Mouse (Mus musculus) midbrain, embryonic 15.5 days (tissue): ENCODE results near the gene Lin9. TPM values are rescaled to one million over a fixed set of nuclear protein-coding genes. Genes with fewer than 3 reads are reported as not detected.

Experiments used
- ATAC-seq: fragments of 200-750 bp; cut with Nextera tagmentation; replicated peaks from 2 replicates; pipeline ENCODE4 v1.8.0; 2017; ENCODE audit warnings: moderate TSS enrichment
- H3K27ac ChIP-seq: fragments of 300-500 bp; sonication (generic); 2 replicates; pipeline ENCODE4 v1.5.1; 2015; ENCODE audit warnings: mild to moderate bottlenecking, inconsistent platforms
- H3K27me3 ChIP-seq: fragments of 300-500 bp; sonication (generic); replicated peaks from 2 replicates; pipeline ENCODE4 v1.6.1; 2015; ENCODE audit warnings: inconsistent platforms
- H3K36me3 ChIP-seq: fragments of 300-500 bp; sonication (generic); replicated peaks from 2 replicates; pipeline ENCODE4 v1.6.1; 2015; ENCODE audit warnings: inconsistent platforms
- H3K4me1 ChIP-seq: fragments of 300-500 bp; sonication (generic); 2 replicates; pipeline ENCODE4 v1.6.1; 2015; ENCODE audit warnings: inconsistent platforms
- H3K4me2 ChIP-seq: fragments of 300-500 bp; sonication (generic); 2 replicates; pipeline ENCODE4 v1.6.1; 2015; ENCODE audit warnings: inconsistent platforms, mild to moderate bottlenecking, moderate library complexity
- H3K4me3 ChIP-seq: fragments of 300-500 bp; sonication (generic); 2 replicates; pipeline ENCODE4 v1.5.1; 2015; ENCODE audit warnings: mild to moderate bottlenecking, inconsistent platforms
- H3K9ac ChIP-seq: fragments of 300-500 bp; sonication (generic); 2 replicates; pipeline ENCODE4 v1.6.1; 2015; ENCODE audit warnings: mild to moderate bottlenecking, inconsistent platforms
- H3K9me3 ChIP-seq: fragments of 300-500 bp; sonication (generic); 2 replicates; pipeline ENCODE4 v1.6.1; 2016; ENCODE audit warnings: inconsistent platforms
- WGBS: fragments of 180-500 bp; shearing (Covaris S2); methylation state at CpG from one replicate; pipeline ENCODE4 v1.1.7; 2015; ENCODE audit warnings: mixed read lengths; 5-methylcytosine and 5-hydroxymethylcytosine counted together
- polyA plus RNA-seq: library from polyadenylated mRNA; unstranded; fragments of >200 nt; fragmentation: Nextera tagmentation; extraction: Ambion mirVana; gene quantifications from 2 replicates; pipeline ENCODE4 v1.2.1, GENCODE M21; 2015

Gene Lin9
- polyA plus RNA-seq, 1 experiment from 2014 or later = 11.4 TPM

GRCm38 (mm10) chr1:180639416-180640401, 1.2 kb upstream of the Lin9 start:
- Histone ChIP-seq H3K9ac (peak overlapping the region; percentile 91; the same call in 1 of the 2 replicates), H3K4me2 (peak overlapping the region; percentile 91), H3K4me1 (peaks cover 25% of the 10 kb centered on the region), H3K36me3 (no peaks in the 10 kb centered on the region), H3K4me3 (peak overlapping the region; percentile 56), H3K9me3 (no peaks in the 10 kb centered on the region), H3K27ac (no peak overlapping the region), H3K27me3 (no peaks in the 10 kb centered on the region)
- 40% methylated on average over 10 of the region's 10 CpGs for WGBS
- ATAC-seq = no peak

GRCm38 (mm10) chr1:180640605-180641125, 285 bp upstream of the Lin9 start:
- H3K4me3 ChIP-seq = peak overlapping the region; percentile 56
- WGBS = under 1% methylated on average over 56 of the region's 61 CpGs
- H3K4me1 ChIP-seq = peaks cover 25% of the 10 kb centered on the region
- H3K36me3 ChIP-seq = no peaks in the 10 kb centered on the region
- ATAC-seq = peak; percentile 81
- peak overlapping the region; percentile 91 for H3K4me2 ChIP-seq
- peak overlapping the region; percentile 91 for H3K9ac ChIP-seq
- no peaks in the 10 kb centered on the region for H3K9me3 ChIP-seq
- H3K27me3 ChIP-seq = no peaks in the 10 kb centered on the region
- H3K27ac ChIP-seq = peak overlapping the region; percentile 85

GRCm38 (mm10) chr1:180641518-180642227, 723 bp downstream of the Lin9 start:
- H3K4me2 ChIP-seq = peak overlapping the region; percentile 91
- H3K27ac ChIP-seq = peak overlapping the region; percentile 85
- H3K9ac ChIP-seq = peak overlapping the region; percentile 91
- H3K27me3 ChIP-seq = no peaks in the 10 kb centered on the region
- H3K4me3 ChIP-seq = peak overlapping the region; percentile 56
- ATAC-seq = peak; percentile 68
- WGBS = 3% methylated on average over 50 of the region's 50 CpGs
- no peaks in the 10 kb centered on the region for H3K36me3 ChIP-seq
- H3K4me1 ChIP-seq = peaks cover 25% of the 10 kb centered on the region
- H3K9me3 ChIP-seq = no peaks in the 10 kb centered on the region

DNA sequence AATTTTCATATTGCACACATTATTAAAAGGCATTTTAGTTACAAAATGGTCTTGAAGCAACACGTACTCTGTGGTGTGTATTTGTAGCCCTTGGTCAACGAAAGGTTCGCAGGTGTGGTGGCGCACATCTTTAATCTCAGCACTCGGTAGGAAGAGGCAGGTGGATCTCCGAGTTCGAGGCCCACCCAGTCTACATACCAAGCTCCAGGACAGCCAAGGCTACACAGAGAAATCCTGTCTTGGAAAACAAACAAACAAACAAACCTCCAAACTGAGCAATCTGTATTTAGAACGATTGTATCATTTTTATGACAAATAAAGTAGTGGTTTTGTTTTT, 1.2 kb downstream of the Lin9 start:
- no peak overlapping the region for H3K27ac ChIP-seq
- H3K9ac ChIP-seq = peak overlapping the region; percentile 91
- H3K36me3 ChIP-seq = no peaks in the 10 kb centered on the region
- 80% methylated on average over 8 of the region's 8 CpGs for whole genome bisulfite sequencing
- peak overlapping the region; percentile 91 for H3K4me2 ChIP-seq
- no peaks in the 10 kb centered on the region for H3K9me3 ChIP-seq
- H3K27me3 ChIP-seq = no peaks in the 10 kb centered on the region
- H3K4me1 ChIP-seq = peaks cover 25% of the 10 kb centered on the region
- no peak for ATAC-seq
- peak overlapping the region; percentile 56 for H3K4me3 ChIP-seq

GRCm38 (mm10) chr1:180691284-180691683, 50.3 kb downstream of the Lin9 start:
- no peak for ATAC-seq
- H3K4me3 ChIP-seq = no peak overlapping the region
- H3K9me3 ChIP-seq = no peaks in the 10 kb centered on the region
- H3K4me1 ChIP-seq = no peaks in the 10 kb centered on the region
- H3K27ac ChIP-seq = no peak overlapping the region
- H3K4me2 ChIP-seq = no peak overlapping the region
- peaks cover 13% of the 10 kb centered on the region for H3K27me3 ChIP-seq
- H3K36me3 ChIP-seq = peaks cover 12% of the 10 kb centered on the region; the same call in 1 of the 2 replicates
- 90% methylated on average over 7 of the region's 7 CpGs for WGBS
- no peak overlapping the region for H3K9ac ChIP-seq

GRCm38 (mm10) chr1:180696626-180697352, 55.8 kb downstream of the Lin9 start, which contains the start of gene Mixl1:
Gene Mixl1, minus strand, starts transcription at chr1:180697034.
- no peaks in the 10 kb centered on the region for H3K36me3 ChIP-seq
- peak within 1 kb of the TSS; percentile 58 for H3K4me2 ChIP-seq
- peak within 1 kb of the TSS; percentile 33 for H3K4me3 ChIP-seq
- no peak for ATAC-seq
- WGBS = under 1% methylated on average over 77 of the region's 79 CpGs
- peaks cover 40% of the 10 kb centered on the region for H3K27me3 ChIP-seq
- no peak within 1 kb of the TSS for H3K9ac ChIP-seq
- no peak within 1 kb of the TSS for H3K27ac ChIP-seq
- no peaks in the 10 kb centered on the region for H3K9me3 ChIP-seq
- H3K4me1 ChIP-seq = peaks cover 10% of the 10 kb centered on the region

DNA sequence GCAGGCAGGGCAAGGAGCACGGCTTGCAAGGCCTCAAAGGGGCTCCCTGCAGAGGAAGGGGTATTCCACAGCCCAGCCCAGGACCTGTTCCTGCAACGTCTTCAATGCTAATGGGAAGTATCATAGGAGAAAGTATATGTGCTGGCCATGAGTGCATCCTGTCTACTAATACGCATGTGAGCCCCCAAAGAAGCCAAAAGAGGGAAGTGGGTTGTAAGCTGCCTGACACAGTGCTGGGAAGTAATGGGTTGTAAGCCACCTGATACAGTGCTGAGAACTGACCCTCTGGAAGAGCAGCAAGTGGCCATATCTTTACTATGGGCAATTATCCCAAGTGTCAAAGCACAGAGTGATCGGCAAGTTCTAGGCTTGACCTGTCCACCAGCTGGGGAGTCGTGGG, 57.1 kb downstream of the Lin9 start:
- H3K36me3 ChIP-seq = no peaks in the 10 kb centered on the region
- no peak overlapping the region for H3K4me3 ChIP-seq
- H3K9ac ChIP-seq = no peak overlapping the region
- peaks cover 10% of the 10 kb centered on the region for H3K4me1 ChIP-seq
- no peaks in the 10 kb centered on the region for H3K9me3 ChIP-seq
- ATAC-seq = no peak
- no peak overlapping the region for H3K27ac ChIP-seq
- WGBS = 59% methylated on average over 5 of the region's 5 CpGs
- no peak overlapping the region for H3K4me2 ChIP-seq
- peaks cover 40% of the 10 kb centered on the region for H3K27me3 ChIP-seq

- H3K9me3 ChIP-seq = no peaks in the 10 kb centered on the region
- H3K4me1 ChIP-seq = no peaks in the 10 kb centered on the region; the same call in 1 of the 2 replicates
- WGBS = 50% methylated on average over 6 of the region's 6 CpGs
- no peak overlapping the region for H3K4me2 ChIP-seq
- no peaks in the 10 kb centered on the region for H3K36me3 ChIP-seq
- peaks cover 6% of the 10 kb centered on the region; the same call in 1 of the 2 replicates for H3K27me3 ChIP-seq
- no peak overlapping the region for H3K9ac ChIP-seq
- ATAC-seq = peak; percentile 37; the same call in 1 of the 2 replicates
- no peak overlapping the region for H3K4me3 ChIP-seq
- no peak overlapping the region for H3K27ac ChIP-seq
Measured at GRCm38 (mm10) chr1:180703400-180703799, 62.5 kb downstream of the Lin9 start.

GRCm38 (mm10) chr1:180707368-180707767, 66.4 kb downstream of the Lin9 start:
- 53% methylated on average over 3 of the region's 3 CpGs for WGBS
- no peaks in the 10 kb centered on the region for H3K27me3 ChIP-seq
- no peak overlapping the region for H3K4me3 ChIP-seq
- no peaks in the 10 kb centered on the region for H3K9me3 ChIP-seq
- H3K4me1 ChIP-seq = no peaks in the 10 kb centered on the region; the same call in 1 of the 2 replicates
- no peaks in the 10 kb centered on the region for H3K36me3 ChIP-seq
- ATAC-seq = no peak
- no peak overlapping the region for H3K9ac ChIP-seq
- no peak overlapping the region for H3K27ac ChIP-seq
- no peak overlapping the region for H3K4me2 ChIP-seq

DNA sequence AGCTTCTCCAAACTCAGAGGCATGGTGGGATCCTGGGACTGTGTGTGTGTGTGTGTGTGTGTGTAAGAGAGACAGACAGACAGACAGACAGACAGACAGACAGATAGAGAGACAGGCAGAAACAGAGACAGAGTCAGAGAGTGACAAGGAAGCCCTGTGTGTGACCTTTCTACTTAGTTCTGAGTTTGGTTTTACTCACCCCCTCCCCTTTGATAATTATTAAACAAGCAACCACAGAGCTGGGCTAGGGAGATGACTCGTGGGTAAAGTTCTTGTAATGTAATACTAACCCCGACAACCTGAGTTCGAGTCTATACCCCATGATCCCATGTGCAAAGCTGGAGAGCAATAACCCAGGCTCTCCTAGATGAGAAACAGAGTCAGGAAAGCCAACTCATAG, 66.9 kb downstream of the Lin9 start:
- Histone ChIP-seq H3K4me2 (no peak overlapping the region), H3K9ac (no peak overlapping the region), H3K4me1 (no peaks in the 10 kb centered on the region; the same call in 1 of the 2 replicates), H3K27me3 (no peaks in the 10 kb centered on the region), H3K4me3 (no peak overlapping the region), H3K9me3 (no peaks in the 10 kb centered on the region), H3K36me3 (no peaks in the 10 kb centered on the region), H3K27ac (no peak overlapping the region)
- 85% methylated on average over 3 of the region's 3 CpGs for WGBS
- ATAC-seq = no peak

GRCm38 (mm10) chr1:180708935-180709776, 68.2 kb downstream of the Lin9 start:
- no peak overlapping the region for H3K4me3 ChIP-seq
- H3K27ac ChIP-seq = no peak overlapping the region
- no peaks in the 10 kb centered on the region for H3K27me3 ChIP-seq
- H3K4me1 ChIP-seq = no peaks in the 10 kb centered on the region
- ATAC-seq = no peak
- H3K4me2 ChIP-seq = no peak overlapping the region
- 81% methylated on average over 14 of the region's 14 CpGs for WGBS
- H3K9ac ChIP-seq = no peak overlapping the region
- H3K36me3 ChIP-seq = no peaks in the 10 kb centered on the region
- H3K9me3 ChIP-seq = no peaks in the 10 kb centered on the region
